Mouse (Mus musculus) 416B (cell line): ENCODE measurements around the gene Gm27021.

ENCODE experiments used
- DNase-seq: peaks from one replicate; pipeline ENCODE4 v3.0.0; 2011; ENCODE audit warnings: low read depth

The Gm27021 gene

GRCm38 (mm10) chr8:120641245-120641644, 26.6 kb downstream of the Gm27021 start:
- no peak for DNase-seq

- peak; percentile 83 for DNase-seq
Measured at GRCm38 (mm10) chr8:120634329-120634839, 33.5 kb downstream of the Gm27021 start.

GRCm38 (mm10) chr8:120633665-120634271, 34.1 kb downstream of the Gm27021 start:
- DNase-seq: no peak

- DNase-seq: no peak
Measured at GRCm38 (mm10) chr8:120632969-120633664, 34.8 kb downstream of the Gm27021 start.

- DNase-seq: no peak
Measured at GRCm38 (mm10) chr8:120631441-120632375, 36.2 kb downstream of the Gm27021 start.

- DNase-seq: no peak
Measured at GRCm38 (mm10) chr8:120630848-120631247, 37.0 kb downstream of the Gm27021 start.

- no peak for DNase-seq
Measured at GRCm38 (mm10) chr8:120630031-120630430, 37.8 kb downstream of the Gm27021 start.

GRCm38 (mm10) chr8:120627298-120627697, 40.6 kb downstream of the Gm27021 start:
- no peak for DNase-seq

- DNase-seq: no peak
Measured at GRCm38 (mm10) chr8:120626461-120626860, 41.4 kb downstream of the Gm27021 start.

GRCm38 (mm10) chr8:120623608-120624007, 44.3 kb downstream of the Gm27021 start:
- DNase-seq: no peak

GRCm38 (mm10) chr8:120622161-120622560, 45.7 kb downstream of the Gm27021 start:
- DNase-seq: no peak

GRCm38 (mm10) chr8:120620441-120620840, 47.4 kb downstream of the Gm27021 start:
- DNase-seq: peak; percentile 62

GRCm38 (mm10) chr8:120619235-120620180, 48.4 kb downstream of the Gm27021 start:
- peak; percentile 45 for DNase-seq

GRCm38 (mm10) chr8:120618110-120618509, 49.8 kb downstream of the Gm27021 start:
- DNase-seq: peak; percentile 71

GRCm38 (mm10) chr8:120616663-120617626, 50.9 kb downstream of the Gm27021 start:
- no peak for DNase-seq

- DNase-seq: no peak
Measured at GRCm38 (mm10) chr8:120614491-120614890, 53.4 kb downstream of the Gm27021 start.

GRCm38 (mm10) chr8:120610824-120611223, 57.1 kb downstream of the Gm27021 start:
- no peak for DNase-seq

- peak; percentile 82 for DNase-seq
Measured at GRCm38 (mm10) chr8:120607885-120608284, 60.0 kb downstream of the Gm27021 start.

- DNase-seq: no peak
Measured at GRCm38 (mm10) chr8:120607460-120607859, 60.4 kb downstream of the Gm27021 start.

GRCm38 (mm10) chr8:120602672-120603071, 65.2 kb downstream of the Gm27021 start:
- DNase-seq: no peak
